Mouse (Mus musculus): Measurements from ENCODE around the gene Nacc1.

The Nacc1 gene

DNA sequence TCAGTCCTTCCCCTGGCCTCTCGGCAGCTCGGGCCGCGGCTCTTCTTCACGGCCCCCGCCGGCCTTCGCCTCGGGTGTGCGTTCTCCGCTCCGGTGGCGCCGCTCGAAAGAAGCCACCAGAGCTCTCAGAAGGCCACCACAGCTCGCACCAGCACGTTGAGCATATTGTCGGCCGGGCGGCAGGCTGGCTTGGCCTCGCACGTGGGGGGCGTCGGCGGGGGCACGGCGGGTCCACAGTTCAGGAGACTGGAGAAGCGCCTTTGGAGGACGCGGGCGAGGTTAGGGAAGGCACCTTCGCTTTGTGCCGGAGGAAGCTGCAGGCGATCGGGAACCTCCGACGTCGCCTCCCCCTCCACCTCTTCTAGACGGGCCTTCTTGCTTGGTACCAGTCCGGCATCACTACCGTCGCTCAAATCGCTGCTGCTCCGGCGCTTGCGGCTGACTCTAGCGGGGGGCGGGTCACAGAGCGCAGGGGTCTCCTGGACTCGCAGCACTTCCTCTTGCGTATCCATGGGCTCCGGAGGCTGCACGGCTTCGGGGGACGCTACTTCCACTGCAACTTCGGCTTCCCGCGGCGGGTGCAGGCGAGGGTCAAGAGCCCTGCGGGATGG is 25.6 kb downstream of the Nacc1 start:
- DNase-seq: peak; percentile 54 to 62

DNA sequence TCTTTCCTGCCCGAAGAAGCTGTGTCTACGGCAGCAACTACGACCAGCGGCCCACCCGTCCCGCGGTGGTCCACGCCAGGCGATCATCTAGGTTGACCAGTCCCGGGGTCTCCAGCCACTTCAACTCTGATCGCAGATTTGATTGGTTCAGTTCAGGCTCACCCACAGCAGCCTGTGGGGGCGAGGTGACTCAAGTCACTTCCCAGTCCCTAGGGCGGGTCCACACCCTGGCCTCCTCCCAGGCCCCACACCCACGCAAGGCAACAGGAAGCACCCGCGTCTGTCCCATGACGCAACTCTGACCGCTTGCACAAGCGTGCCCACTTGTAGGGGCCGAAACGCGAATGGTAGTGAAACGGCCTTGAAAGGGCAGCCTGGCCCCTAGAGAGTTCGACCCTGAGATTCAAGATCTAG is 26.2 kb downstream of the Nacc1 start:
- peak; percentile 81 to 89 for DNase-seq

DNA sequence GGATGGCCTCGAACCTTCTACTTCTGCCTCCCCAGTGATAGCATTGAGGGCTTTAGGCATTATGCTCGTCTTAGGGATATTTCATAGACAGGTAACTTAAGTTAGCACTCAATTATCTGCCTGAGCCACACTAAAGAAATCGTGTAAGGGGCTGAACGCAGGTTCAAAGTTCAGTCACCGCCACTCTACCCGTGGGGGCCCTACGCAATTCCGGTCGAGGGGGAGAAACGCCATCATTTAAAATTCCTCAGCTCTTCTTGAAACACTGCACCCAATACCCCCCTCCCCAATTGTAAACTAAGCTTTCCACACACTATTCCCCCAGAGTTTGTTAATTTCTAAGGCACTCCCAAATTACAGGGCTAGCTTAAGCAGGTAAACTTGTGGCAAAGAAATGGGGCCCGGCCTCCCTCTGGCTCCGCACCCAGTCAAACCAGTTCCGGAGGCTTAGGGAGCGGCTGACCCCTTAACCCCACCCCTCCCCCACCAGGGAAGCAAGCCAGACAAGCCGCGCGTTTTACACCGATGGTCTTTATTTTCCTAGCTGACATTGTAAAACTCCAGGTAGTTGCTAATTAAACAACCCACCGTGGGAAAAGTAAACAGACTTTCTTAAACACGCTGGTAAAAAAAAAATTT is 26.7 kb downstream of the Nacc1 start:
- peak; percentile 26 to 41 for DNase-seq

DNA sequence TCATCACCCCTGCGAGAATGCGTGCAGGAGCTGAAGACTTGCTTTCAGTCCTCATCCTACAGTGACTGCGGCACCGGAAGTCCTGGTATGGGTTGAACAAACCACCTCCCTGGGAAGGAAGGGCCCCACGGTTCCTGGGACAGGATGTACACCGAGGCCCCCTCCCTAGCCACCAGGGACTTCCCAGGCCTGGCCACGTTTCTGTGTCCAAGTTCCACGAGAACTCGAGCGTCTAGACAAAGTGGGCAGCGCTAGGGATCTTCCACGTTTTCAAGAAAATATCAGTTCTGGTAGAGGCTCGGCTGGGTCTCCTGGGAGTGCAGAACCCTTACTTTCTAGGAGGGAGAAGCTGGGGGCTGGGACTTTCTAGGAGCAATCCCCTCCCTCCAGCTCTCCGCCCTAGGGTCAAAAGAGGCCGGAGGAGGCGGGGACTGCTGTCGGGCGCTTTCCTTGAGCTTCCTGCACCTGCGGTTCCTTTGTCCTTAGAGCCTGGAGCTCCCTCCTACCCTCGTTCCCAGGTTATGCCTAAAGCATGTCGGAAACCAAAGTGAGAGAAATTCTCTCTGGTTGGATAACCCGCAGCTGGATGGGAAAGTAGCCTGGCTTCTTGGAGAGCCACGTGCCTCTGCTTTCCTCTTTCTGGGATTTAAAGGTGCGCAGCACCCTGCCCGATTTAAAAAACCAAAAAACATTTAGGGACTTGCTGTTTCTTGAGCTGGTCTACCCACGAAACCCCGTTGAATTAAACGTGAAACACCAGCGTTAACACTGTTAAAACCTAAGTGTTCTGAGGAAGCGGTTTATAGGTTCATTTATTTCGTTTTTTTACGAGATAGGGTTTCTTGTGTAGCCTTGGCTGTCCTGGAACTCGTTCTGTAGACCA is 27.5 kb downstream of the Nacc1 start:
- peak; percentile 58 to 60 for DNase-seq

DNA sequence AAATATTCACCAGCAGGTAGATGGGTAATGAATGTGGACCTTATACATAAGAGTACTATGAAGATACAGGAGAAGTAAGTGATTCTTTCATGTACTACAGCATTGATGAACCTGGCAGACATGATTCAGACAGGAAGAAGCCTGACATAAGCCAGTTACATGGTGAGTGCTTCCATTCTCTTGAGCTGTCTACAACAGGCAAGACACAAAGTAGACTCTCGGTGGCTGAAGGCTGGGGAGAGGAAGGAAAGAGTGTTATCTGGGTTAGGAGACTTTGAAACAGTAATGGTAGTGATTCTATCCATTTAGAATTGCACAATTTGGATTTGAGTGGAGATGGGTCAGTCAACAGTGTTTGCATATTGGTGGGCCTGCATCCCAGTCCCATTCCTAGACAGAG is 28.7 kb downstream of the Nacc1 start:
- no peak for DNase-seq

DNA sequence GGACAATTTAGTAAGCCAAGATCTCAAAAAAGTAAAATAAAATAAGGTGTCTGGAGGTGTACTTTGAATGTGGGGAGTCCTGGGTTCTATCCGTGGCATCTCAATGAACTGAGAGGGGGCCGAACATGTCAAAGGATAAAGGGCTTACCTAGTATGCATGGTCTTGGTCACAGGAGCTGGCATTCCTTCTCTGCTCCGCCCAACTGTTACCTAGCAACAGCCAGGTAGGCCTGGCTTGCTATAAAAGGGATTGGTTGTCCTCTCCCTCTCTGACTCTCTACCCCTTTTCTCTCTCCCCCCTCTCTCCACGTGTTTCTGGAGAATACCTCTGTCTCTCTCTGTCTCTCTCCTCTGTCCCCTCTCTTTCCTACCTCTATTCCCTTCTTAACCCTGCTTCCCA is 30.0 kb downstream of the Nacc1 start:
- DNase-seq: no peak

DNA sequence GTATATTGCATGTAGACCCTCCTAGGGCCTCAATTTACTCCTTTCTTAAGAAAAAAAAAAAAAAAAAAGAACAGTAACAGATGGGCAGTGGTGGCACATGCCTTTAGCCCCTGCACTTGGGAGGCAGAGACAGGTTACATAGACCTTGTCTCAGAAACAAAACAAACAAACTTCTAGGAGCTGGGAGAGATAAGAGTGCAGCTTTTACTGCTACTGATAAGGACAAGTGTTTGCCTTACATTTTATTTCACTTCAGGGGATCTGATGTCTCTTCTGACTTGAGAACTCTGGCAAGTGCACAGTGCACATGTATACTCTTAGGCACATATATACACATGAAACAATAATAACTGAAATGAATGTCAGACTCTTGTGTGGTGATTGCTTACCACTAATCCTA is 30.5 kb downstream of the Nacc1 start:
- no peak for DNase-seq

DNA sequence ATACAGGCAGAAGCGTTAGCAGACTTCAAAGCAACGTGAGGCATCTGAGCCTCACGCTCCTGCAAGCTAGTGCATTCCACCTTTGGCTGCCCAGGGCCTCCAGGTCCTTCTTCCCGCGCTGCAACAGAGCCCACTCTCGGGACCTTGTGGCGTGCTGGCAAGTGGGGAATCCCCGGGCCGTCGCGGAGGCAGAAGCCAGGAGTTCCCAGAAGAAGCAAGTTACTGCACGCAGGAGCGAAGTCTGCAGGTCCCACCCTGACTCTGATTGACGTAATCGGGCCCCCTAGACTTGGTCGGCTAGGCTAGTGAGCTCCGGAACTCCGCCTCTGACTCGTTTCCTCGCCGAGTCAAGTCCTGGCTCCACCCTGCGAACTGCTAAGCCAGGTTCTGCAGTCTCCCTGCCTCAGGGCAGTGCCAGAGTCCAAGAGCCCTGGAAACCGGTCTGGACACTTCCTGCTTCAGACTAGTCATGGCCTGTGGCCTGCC is 31.0 kb downstream of the Nacc1 start:
- DNase-seq: peak; percentile 65 to 70

DNA sequence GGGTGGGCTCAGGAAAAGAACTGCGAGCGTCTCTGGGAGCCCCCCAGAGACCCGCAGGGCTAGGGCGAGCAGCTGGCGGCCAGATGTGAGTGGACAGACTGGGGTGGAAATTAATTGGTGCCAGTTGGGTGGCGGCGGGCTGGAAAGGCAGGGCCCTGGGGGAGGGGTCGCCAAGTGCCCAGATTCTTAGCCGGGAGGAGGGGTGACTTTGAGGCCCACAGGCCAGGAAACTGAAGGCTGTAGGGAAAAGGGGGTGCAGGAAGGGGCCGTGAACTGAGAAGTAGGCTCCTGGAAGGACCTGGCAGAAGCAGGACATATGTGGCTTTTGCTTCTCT is 31.5 kb downstream of the Nacc1 start:
- no peak for DNase-seq

DNA sequence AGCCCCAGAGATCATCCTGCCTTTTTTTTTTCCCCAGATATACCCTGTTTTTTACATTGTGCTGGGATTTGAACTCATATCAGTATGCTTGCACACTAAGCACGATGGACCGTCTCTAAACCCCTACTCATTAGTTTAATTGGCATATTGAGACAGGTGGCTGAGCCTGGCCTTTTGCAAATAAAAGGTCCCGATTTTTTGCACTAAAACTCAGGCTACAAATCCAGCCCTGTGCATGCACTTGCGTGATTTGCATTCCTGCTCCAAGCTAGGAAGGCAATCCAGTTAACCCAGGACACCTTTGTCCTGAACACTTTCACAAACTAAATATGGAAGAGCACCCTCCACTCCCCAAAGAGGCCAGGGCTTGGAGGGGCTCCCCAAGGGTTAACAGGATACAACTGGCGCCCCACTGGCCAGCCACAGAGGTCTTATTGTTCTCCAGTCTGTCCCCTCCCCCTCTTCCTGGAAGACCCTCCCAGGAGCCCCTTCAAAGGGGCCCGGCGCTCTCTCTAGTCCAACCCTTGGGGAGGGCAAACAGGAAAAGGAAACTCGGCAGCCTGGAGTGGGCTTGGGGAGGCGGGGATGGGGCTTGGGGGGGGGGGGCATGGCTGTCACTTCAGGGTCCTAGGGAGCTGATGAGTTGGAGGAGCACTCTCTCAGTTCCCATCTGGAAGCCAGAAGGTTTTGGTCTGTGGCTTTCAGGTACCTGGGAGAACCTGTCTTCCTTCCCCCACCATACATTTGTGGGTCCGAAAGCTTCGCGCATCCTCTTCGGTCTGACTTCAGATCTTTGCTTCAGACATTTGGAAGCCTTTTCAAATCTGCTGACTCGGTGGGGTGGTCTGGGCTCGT is 32.1 kb downstream of the Nacc1 start:
- no peak for DNase-seq

DNA sequence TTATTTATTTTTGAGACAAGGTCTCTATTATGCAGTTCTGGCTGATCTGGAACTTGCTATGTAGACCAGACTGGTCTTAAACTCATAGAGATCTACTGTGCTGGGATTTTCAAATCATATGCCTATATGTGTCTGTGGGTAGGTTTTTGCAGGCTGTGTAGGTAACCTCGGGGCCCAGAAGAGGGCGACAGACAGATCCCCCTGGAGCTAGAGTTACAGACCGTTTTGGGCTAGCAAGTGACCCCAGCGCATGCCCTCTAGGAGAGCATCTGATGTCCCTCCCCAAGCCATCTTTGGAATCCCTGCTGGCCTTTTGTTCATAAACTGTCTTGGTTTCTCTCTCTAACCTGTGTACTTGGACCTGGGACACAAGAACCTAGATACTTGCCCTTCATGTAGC is 33.1 kb downstream of the Nacc1 start:
- DNase-seq: no peak

DNA sequence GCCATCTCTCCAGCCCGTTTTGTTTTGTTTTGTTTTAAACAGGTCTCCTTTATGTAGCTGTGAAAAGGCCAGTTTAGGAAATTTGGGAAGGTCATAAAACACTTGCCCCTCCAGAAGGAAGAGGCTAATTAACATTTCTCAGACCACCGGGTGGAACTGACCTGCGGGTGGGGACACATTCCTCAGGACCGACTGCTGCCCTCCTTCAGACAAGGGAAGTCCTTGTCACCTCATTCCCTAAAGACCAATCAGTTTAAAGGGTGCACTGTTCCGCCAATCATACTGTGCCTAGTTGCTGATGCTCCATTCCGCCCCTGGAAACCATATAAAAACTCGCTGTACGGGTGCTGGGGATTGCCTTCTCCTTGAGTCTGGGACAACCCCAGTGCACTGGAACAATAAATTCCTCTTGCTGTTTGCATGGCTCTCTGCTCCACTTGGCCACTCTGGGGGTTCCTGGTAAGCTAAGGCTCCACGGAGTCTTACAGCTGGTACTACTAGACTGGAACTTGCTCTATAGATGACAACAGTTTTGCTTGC is 34.5 kb downstream of the Nacc1 start:
- no peak for DNase-seq

DNA sequence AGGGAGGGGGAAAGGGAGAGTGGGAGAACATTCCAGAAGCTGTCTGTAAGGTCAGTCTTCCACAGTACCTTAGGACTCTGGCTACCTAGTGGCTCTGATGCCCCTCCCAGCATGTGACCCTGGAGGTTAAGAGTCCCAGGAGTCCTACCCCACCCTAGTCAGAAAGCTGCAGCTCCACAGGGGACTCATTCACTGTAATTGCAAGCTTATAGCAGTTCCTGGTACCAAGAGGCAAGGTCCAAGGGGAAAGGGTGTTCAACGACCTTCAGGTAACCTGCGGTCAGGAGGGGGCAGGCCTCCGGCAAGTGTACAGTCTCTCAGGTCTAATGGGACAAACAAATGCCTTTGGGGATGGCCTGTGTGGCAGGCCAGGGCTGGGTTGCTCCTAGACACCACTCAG is 37.4 kb downstream of the Nacc1 start:
- no peak for DNase-seq

DNA sequence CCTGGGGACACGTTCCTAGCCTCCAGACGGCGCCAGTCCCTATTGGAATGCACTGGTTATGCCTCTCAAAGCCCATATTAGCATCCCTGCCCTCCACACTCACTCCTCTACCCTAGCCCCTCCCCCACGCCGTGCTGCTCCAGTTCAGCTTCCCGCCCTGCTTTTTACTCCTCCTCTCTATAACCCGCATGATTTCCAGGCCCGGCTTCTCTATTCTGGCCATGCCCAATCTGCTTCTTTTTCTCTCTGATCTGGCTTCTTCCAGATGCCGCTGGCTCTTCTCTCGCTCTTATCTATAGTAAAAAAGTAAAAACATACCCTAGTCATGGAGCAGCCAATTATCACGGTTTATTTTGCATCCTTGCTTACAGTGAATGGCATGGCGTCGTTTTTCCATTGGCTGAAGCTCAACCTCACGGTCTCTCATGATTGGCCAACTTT is 40.2 kb downstream of the Nacc1 start:
- no peak for DNase-seq

DNA sequence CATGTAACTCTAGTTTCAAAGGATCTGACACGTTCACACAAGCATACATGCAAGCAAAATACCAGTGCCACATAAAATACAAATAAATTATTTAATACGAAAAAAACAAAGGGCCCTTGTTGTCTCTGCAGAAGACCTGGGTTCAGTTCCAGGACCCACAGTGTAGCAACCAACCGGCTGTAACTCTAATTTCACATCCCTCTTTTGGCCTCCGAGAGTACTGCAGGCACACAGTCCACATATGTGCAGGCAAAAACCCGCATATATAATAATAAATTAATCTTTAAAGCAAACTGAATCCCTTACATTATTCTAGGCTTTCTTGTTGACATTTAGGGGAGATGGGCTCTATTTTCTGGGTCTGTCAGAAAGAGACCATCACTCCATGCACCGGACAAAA is 40.9 kb downstream of the Nacc1 start:
- no peak for DNase-seq

DNA sequence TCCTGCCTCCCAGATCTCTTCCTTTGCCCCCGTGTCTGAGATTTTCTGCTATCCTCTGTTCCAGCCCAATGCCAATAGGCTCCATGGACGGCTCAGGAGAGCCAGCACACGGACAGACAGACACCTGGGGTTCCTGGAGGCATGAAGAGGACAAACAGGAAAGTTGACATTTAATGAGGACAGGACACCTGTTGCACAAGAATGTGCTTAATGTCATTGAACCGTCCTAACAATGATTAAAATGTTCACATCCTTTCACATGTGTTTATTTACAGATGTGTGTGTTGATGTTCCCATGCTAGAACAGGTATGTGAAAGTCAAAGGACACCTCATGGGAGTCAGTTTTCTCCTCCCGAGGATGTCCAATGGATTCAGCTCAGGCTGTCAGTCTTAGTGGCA is 44.6 kb downstream of the Nacc1 start:
- DNase-seq: no peak

DNA sequence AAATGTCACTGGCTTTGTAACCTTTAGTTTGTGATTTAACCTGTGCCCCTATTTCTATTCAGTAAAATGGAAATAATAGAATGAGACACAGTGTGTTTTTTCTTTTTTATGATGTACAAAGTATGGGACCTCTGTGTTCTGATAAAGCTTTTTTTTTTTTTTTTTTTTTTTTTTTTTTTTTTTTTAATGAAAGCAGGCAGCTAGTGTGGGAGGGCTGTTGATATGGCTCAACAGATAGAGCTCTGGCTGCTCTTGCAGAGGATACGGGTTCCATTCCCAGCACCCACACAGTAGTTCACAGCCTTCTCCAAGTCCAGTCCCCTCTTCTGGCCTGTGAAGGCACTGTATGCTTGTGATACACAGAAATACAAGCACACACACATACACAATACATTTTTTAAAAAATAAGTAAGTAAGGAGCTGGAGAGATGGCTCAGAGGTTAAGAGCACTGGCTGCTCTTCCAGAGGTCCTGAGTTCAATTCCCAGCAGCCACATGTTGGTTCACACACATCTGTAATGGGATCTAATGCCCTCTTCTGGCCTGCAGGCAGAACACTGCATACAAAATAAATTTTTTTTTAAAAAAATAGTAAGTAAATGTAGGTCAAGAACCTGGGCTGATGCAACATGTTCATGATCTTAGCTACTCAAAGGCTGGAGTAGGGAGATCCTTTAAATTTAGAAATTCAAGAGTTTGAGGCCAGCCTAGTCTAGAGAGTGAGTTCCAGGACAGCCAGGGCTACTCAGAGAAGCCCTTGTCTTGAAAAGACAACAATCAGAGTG is 45.9 kb downstream of the Nacc1 start:
- no peak for DNase-seq

DNA sequence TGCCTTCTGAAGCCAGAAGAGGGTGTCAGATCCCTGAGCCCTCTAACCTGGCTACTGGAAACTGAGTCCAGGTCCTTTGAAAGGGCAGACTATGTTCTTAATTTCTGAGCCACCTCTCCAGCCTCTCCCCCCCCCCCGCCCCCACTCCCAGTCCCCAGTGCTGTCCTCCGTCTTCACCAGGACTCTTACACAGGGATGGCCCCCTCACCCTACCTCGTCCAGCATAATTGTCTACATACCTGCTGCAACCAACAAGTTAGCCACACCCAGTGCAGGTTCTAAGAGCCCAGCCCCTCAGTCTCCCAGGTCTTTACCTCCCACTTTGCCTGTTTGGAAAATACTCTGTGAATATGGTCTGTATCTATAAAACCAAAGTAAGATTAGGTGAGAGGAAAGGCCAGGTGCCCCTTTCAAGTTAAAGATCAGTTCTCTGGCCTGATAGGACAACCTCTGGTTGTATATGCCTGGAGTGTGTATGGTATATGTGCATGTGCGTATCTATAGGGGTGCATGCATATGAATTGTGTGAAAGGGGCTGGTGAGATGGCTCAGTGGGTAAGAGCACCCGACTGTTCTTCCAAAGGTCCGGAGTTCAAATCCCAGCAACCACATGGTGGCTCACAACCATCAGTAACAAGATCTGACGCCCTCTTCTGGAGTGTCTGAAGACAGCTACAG is 46.9 kb downstream of the Nacc1 start:
- DNase-seq: no peak

DNA sequence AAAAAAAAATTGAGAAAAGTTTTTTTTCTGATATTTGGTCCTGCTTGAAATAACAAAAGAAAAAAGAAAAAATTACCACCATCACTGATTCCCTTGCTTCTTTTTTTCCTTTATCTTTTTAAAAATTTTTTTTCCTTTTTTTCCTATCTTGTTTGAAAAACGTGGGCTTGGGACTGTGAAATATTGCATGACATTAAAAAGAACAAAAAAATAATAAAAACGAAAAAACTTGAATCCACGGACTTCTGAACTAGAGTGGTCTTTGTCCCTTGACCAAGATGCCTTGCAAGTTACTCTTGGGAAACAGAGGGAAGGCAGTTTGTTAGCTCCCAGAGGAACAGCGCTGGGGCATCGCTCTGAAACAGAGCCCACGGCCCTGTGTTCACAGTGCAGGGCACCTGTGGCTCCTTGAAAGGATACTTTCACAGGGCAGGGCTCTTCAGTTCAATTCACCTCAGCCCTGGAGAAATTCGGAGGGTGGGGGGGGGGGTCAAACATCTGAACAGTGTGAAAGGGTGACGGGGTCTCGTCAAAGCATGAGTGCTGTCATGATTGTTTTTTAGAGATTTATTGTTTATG is 47.6 kb downstream of the Nacc1 start:
- no peak for DNase-seq

DNA sequence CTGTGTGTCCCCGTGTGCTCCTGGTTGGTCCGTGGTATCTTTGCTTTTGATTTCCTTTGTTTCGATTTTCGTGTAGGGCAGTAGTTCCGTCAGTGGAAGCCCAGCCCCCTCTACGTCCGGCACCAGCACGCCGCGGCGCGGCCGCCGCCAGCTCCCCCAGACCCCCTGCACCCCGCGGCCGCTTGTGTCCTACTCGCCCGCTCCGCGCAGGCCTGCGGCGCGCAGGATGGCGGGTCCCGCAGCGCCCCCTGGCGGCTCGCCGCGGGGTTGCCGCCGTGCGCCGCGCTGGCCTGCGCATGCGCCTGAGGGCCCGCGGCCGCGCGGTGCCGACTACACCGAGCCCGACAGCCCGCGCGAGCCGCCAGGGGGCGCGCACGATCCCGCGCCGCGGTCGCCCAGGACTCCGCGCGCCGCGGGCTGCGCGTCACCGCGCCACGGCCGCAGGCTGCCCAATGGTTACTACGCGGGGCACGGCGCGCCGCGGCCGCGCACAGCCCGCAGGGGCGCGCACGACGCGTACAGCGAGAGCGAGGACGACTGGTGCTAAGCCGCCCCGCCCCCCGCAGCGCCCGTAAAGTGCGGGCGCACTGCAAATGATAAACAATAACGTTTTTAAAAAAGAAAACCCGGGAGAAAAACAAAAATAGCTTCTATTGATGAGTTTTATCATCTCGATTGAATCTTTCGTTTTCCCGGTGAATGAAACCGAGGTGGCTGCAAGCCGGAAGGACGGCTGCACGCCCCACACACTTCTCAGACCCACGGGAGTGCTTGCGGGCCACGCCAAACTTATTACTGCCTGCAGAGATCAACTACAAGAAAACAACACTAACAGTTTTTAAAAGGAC is 48.3 kb downstream of the Nacc1 start:
- DNase-seq: peak; percentile 91 to 94
